Mouse (Mus musculus) left cerebral cortex, adult 2 months (tissue): ENCODE measurements around the gene Jarid2. TPM values are rescaled to one million over a fixed set of nuclear protein-coding genes. Genes with fewer than 3 reads are reported as not detected.

Experiments used
- DNase-seq, 2 experiments: peaks; one replicate each; pipeline ENCODE4 v3.0.0; 2021 to 2022; ENCODE audit warnings: low spot score in 2 of 2, mixed read lengths in 1 of 2; ENCODE audit errors: extremely low spot score in 1 of 2
- H3K27ac ChIP-seq: fragments of 200-600 bp; 2 replicates; pipeline ENCODE4 v1.8.1; 2022
- H3K4me3 ChIP-seq: fragments of 200-600 bp; 2 replicates; pipeline ENCODE4 v1.8.1; 2022
- CTCF ChIP-seq: fragments of 200-600 bp; IDR thresholded peaks from 2 replicates; pipeline ENCODE4 v1.8.1; 2022; ENCODE audit warnings: antibody characterized with exemption, mild to moderate bottlenecking, moderate library complexity
- intact Hi-C: fragments of 180-260 bp; cut with DNase I; formaldehyde crosslinking; loops from one replicate; pipeline ENCODE4 v1.15.1; 2025
- total RNA-seq, 2 experiments: library from RNA; stranded (reverse); gene quantifications; 2 replicates each; pipeline ENCODE4 v1.2.3; 2021

Jarid2 gene
- total RNA-seq, 2 experiments from 2014 or later = 34.8 to 34.9 TPM

DNA sequence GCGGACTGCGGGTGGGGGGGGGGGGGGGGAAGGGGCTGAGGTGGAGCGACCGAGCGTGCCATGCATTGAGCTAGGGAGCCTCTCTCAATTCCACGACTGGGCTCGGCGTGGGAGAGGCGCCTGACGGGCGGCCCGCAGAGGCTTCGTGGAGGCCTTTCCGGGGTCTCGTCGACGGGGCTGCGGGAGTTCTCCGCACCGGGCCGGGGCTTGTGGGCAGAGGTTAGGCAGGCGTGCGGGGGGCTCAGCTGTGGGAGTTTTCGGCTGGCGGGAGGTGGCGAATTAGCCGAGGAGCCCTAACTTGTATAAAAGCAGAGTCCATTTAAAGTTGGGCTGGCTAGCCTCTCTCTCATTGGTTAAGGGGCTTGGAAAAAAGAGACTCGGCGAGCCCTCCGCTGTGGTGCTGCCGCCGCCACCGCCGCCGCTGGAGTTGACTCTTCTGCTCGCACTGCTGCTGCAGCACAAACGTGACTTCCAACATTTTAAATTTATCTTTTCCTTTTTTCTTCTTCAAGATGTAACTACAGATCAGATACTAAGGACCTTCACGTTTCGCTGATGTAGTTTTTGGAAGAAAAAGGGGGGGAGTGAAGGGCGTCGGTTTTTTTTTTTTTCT, 1.8 kb downstream of the Jarid2 start:
- peak overlapping the region; percentile 99 for H3K27ac ChIP-seq
- H3K4me3 ChIP-seq = peak overlapping the region; percentile 87
- intact Hi-C loops = loop anchor here (1.0 to 10.0 kb wide), 5 partner anchors 244 to 869 kb away; no protein-coding TSS in a partner anchor
- peak; percentile 84 to 86 for DNase-seq
- no peak; the same call in 1 of the 2 replicates for TF ChIP-seq CTCF

GRCm38 (mm10) chr13:44731727-44732441, 2.6 kb downstream of the Jarid2 start:
- intact Hi-C loops = loop anchor here (2.0 to 10.0 kb wide), 6 partner anchors 55 to 870 kb away; no protein-coding TSS in a partner anchor
- peak in 1 of 2 experiments; percentile 9 for DNase-seq
- peak overlapping the region; percentile 99 for H3K27ac ChIP-seq
- TF ChIP-seq CTCF = no peak
- H3K4me3 ChIP-seq = peak overlapping the region; percentile 87

DNA sequence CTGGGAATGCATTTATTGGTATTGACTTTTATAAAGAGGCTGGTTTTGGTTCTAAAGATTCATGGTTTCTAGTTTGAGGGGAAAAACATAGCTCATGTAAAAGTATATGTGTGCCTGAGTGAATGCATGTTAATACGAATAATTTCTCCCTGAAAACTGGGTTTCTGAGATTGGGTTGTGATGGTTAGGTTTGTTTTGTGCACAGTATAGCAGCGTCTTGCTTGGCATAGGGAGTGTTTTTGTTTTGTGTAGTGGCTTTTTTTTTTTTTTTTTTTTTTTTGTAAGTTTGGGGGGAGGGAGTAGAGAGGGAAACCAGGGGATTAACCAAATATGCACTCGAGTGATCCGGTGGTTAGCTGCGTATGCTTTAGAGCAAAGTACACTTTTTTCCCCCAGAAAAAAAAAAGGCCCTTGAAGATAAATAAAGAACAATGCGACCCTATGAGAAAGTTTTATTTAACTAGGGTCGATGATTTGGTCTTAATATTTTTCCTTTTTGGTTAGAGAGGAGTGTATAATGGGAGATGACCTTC, 3.2 kb downstream of the Jarid2 start:
- intact Hi-C loops = loop anchor here (2.0 to 10.0 kb wide), 6 partner anchors 54 to 870 kb away; no protein-coding TSS in a partner anchor
- DNase-seq = no peak
- Histone ChIP-seq H3K27ac (peak overlapping the region; percentile 99), H3K4me3 (peak overlapping the region; percentile 87)
- no peak for TF ChIP-seq CTCF

- no peak for TF ChIP-seq CTCF
- peak overlapping the region; percentile 85 for H3K27ac ChIP-seq
- intact Hi-C loops = loop anchor here (2.0 to 10.0 kb wide), 6 partner anchors 54 to 871 kb away; no protein-coding TSS in a partner anchor
- H3K4me3 ChIP-seq = peak overlapping the region; percentile 87
- DNase-seq = no peak
These were observed 3.7 kb downstream of the Jarid2 start for GRCm38 (mm10) chr13:44733036-44733372.

DNA sequence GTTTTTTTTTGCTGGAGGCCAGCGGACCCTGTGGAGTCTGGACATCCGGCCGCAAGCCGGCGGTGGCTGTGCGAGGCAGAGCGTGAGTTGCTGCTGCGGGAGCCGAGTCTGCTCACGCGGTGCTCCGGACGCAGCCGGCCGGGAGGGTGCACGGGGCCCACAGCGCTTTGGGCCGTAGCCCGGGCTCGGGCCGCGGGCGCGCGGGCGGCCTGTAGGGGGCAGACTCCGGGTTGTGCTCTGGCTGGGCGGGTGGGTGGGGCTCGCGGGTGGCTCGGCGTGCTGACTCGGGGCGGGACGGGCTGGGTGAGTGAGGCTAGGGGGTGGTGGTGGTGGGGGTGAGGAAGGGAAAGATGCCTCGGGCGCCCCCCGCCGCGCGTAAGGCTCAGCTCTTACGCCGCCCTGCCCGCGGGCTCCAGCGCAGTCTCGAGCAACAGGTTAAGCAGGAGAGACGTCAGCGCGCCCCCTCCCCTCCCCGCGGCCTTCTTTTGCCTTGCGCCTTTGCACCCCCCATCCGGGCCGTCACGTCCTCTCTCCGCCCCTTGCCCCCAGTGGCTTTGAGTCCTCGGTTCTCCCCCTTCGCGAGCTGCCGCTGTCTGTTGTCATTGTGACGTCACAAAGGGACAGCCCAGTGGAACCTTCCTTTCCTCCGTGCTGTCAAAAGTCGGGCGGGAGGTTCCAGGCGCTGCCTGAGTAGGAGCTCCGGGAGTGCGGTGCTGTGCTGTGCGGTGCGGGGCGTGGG, 4.3 kb downstream of the Jarid2 start:
- DNase-seq = peak; percentile 79 to 81
- peak; percentile 59 for TF ChIP-seq CTCF
- Histone ChIP-seq H3K27ac (peak overlapping the region; percentile 85), H3K4me3 (peak overlapping the region; percentile 87)
- intact Hi-C loops = loop anchor here (2.0 to 10.0 kb wide), 6 partner anchors 53 to 871 kb away; no protein-coding TSS in a partner anchor

- DNase-seq = no peak
- TF ChIP-seq CTCF = no peak
- peak overlapping the region; percentile 87 for H3K4me3 ChIP-seq
- no peak overlapping the region for H3K27ac ChIP-seq
- intact Hi-C loops = loop anchor here (5.0 to 10.0 kb wide), 4 partner anchors 240 to 872 kb away; no protein-coding TSS in a partner anchor
These were observed 5.2 kb downstream of the Jarid2 start for GRCm38 (mm10) chr13:44734441-44734840.

DNA sequence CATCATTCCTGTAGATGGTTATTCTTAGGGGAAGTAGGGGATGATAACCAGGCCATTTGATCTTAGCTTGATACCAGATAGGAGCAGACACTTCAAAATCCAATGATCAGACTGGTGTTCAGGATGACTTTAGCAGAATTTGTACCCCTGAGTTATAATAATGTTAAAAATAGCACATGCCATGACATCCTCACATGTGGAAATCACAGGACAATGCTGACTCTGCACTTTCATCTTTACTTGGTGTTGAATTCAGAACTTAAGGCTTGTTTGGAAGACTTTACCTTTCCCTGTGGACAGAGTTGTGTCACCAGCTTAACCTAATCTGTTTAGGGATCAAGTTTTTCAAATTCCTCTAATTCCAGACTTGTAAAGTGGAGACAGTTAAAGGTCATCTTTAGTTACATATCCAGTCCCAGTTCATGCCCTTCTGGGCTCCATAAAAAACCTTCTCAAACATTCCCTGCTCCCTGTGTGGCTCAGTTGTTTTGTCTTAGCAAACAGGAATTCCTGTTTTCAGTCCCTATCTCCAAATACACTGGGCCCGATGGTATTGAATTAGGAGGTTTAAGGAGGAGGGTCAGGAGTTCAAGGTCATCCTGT, 5.9 kb downstream of the Jarid2 start:
- no peak overlapping the region for H3K4me3 ChIP-seq
- intact Hi-C loops = loop anchor here (10.0 kb wide), 1 partner anchor 240 kb away; no protein-coding TSS in a partner anchor

GRCm38 (mm10) chr13:44737297-44737696, 8.0 kb downstream of the Jarid2 start:
- TF ChIP-seq CTCF = no peak
- DNase-seq = no peak
- Histone ChIP-seq H3K4me3 (no peak overlapping the region), H3K27ac (no peak overlapping the region)
- intact Hi-C loops = loop anchor here (10.0 kb wide), 1 partner anchor 238 kb away; no protein-coding TSS in a partner anchor

More for the DNA sequence above, 5.9 kb downstream of the Jarid2 start:
- no peak for TF ChIP-seq CTCF
- no peak overlapping the region for H3K27ac ChIP-seq
- no peak for DNase-seq

DNA sequence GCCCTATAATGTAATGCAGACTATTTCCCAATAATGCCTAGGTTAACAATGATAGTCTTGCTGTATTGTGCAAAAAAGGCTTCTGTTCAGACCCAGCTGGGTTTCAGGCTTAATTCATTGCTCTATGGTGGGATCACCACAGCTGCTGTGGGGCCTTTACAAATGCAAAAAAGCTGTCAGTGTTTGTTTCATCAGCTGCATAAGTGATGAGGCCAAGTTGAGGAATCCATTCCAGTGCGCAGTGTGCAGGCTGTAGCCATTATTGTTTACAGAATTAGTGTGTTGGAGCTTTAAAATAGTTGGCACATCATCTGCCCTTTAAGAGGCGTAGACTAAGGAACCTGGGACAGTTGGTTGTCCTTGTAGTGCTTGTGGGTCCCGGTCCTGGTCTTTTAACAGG, 22.5 kb downstream of the Jarid2 start:
- no peak for DNase-seq

DNA sequence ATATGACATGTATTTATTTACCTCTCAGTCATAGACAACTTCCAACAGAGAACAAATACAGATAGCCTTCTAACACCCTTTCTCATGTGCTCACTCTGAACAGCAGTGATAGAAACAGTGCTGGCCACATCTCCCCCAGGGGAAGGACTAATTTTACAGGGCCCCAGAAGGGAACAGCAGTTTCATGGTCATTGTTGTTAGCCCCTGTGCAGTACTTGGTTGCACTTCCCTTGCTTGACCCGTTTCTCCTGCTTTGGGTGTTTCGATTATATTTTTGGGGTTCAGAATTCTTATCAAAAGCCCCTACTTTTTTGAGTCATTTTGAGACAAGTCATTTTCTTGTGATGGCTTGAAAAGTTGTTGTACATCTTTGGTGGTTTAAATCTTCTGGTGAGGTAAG, 23.9 kb downstream of the Jarid2 start:
- no peak for DNase-seq
- no peak overlapping the region for H3K4me3 ChIP-seq
- TF ChIP-seq CTCF = no peak
- no peak overlapping the region for H3K27ac ChIP-seq
- intact Hi-C loops = no loop called here

More for the DNA sequence above, 22.5 kb downstream of the Jarid2 start:
- Histone ChIP-seq H3K4me3 (no peak overlapping the region), H3K27ac (no peak overlapping the region)
- intact Hi-C loops = no loop called here
- no peak for TF ChIP-seq CTCF

DNA sequence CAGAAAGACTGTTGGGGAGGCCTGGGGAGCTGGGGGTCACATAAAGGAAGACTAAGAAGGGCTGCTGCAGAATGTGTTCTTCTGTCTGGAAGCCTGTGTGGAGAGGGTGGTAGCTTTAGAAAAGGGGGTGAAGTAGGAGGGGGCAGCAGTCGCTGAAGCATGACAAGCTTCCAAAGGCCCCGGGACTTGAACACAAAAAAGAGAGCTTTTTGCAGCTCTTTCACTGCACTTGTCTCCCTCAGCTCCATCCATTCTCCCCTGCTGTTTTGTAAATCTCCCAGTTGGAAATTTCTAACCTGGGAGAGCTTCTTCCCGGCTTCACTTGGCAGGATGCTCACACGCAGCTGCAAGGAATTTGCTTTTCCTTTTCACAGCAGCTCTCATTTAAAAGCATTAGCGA, 26.2 kb downstream of the Jarid2 start:
- no peak for TF ChIP-seq CTCF
- Histone ChIP-seq H3K4me3 (no peak overlapping the region), H3K27ac (no peak overlapping the region)
- no peak for DNase-seq
- intact Hi-C loops = loop anchor here (5.0 kb wide), 1 partner anchor 222 kb away; no protein-coding TSS in a partner anchor
